In genomic region chr9:110891077-110891828, GRCm38 (mm10) we compare ENCODE assay signal across 22 mouse cellular contexts. TPM values are rescaled to one million over a fixed set of nuclear protein-coding genes. Genes with fewer than 3 reads are reported as not detected.
DNase-seq lines count a peak whose midpoint lies in the region; ATAC-seq lines count a peak whose summit lies in the region.
"Had no signal": no experiment of that assay in that cellular context is flagged by ENCODE, and none has a peak within 500 bp of the region (broad histone marks: within the 10 kb centered on the region; RNA-seq: fewer than 3 reads in every experiment).

No protein-coding gene starts in this region.

- H3K27ac ChIP-seq in midbrain, embryonic 10.5 days (replicated peaks), result 0 out of 2 replicates have a peak overlapping the region, but pooled peaks have one; percentile 4
- no peak overlapping the region for H3K27ac ChIP-seq in midbrain, embryonic 11.5 days (ENCODE audit: low read depth, low read length)
- H3K27ac ChIP-seq: hindbrain, embryonic 12.5 days; liver, embryonic 15.5 days; midbrain, embryonic 12.5 days had no signal

- no peak overlapping the region for H3K9ac ChIP-seq in midbrain, embryonic 11.5 days (ENCODE audit: low read length)
- H3K9ac ChIP-seq: hindbrain, embryonic 12.5 days; liver, embryonic 15.5 days; midbrain, embryonic 12.5 days had no signal

- peaks cover 40% of the 10 kb centered on the region for H3K27me3 ChIP-seq in midbrain, embryonic 10.5 days (ENCODE audit: low read depth, poor library complexity, severe bottlenecking)
- no peaks in the 10 kb centered on the region for H3K27me3 ChIP-seq in midbrain, embryonic 11.5 days (ENCODE audit: control insufficient read depth, insufficient read depth, low read length)
- H3K27me3 ChIP-seq: liver, embryonic 15.5 days; Patski had no signal

- no peaks in the 10 kb centered on the region for H3K36me3 ChIP-seq in midbrain, embryonic 10.5 days
- H3K36me3 ChIP-seq in midbrain, embryonic 11.5 days (ENCODE audit: control insufficient read depth, insufficient read depth, low read length), result no peaks in the 10 kb centered on the region
- H3K36me3 ChIP-seq: hindbrain, embryonic 12.5 days; liver, embryonic 15.5 days; midbrain, embryonic 12.5 days had no signal

- no peak overlapping the region for H3K4me2 ChIP-seq in midbrain, embryonic 11.5 days
- H3K4me2 ChIP-seq: heart, embryonic 11.5 days; hindbrain, embryonic 12.5 days; midbrain, embryonic 12.5 days had no signal

- H3K9me3 ChIP-seq in midbrain, embryonic 10.5 days (replicated peaks), result no peaks in the 10 kb centered on the region
- H3K9me3 ChIP-seq in midbrain, embryonic 11.5 days (ENCODE audit: control insufficient read depth, low read length), result no peaks in the 10 kb centered on the region
- H3K9me3 ChIP-seq: hindbrain, embryonic 12.5 days; liver, embryonic 15.5 days; midbrain, embryonic 12.5 days had no signal

- intact Hi-C loops in heart, postnatal 14 days (cut with DNase I), result no loop called here

- peaks cover 34% of the 10 kb centered on the region for H3K4me1 ChIP-seq in midbrain, embryonic 10.5 days
- H3K4me1 ChIP-seq in midbrain, embryonic 11.5 days (ENCODE audit: control insufficient read depth, insufficient read depth, low read length), result no peaks in the 10 kb centered on the region

- no peak overlapping the region for H3K4me3 ChIP-seq in midbrain, embryonic 10.5 days
- no peak overlapping the region for H3K4me3 ChIP-seq in midbrain, embryonic 11.5 days (ENCODE audit: low read depth, low read length)
- H3K4me3 ChIP-seq: erythroblast, embryonic 14.5 days; hindbrain, embryonic 12.5 days; liver, embryonic 15.5 days; midbrain, embryonic 12.5 days; myocyte had no signal

- ATAC-seq in midbrain, embryonic 11.5 days (ENCODE audit: low FRiP score), result no peak
- peak; percentile 24; the same call in 1 of the 2 replicates for ATAC-seq in megakaryocyte progenitor cell, adult 5-6 weeks (replicated peaks; ENCODE audit: poor library complexity)
- ATAC-seq: Patski had no signal

- 86% methylated on average over 12 of the region's 12 CpGs for WGBS in midbrain, embryonic 10.5 days
- WGBS in midbrain, embryonic 11.5 days, result 87% methylated on average over 12 of the region's 12 CpGs

- peak; percentile 39 for DNase-seq in heart, adult 8-10 months (ENCODE audit: low spot score)
- DNase-seq in heart, postnatal 14 days, result no peak
- no peak for DNase-seq in midbrain, embryonic 10.5 days (ENCODE audit: low spot score)
- no peak for DNase-seq in midbrain, embryonic 11.5 days (ENCODE audit: low spot score, missing footprints)
- DNase-seq in kidney, postnatal 10 days, result peak; percentile 63
- no peak for DNase-seq in ovary, postnatal 14 days (ENCODE audit: low spot score)
- DNase-seq in layer of hippocampus, postnatal 36 days, result no peak
- DNase-seq: cerebellum, adult 8-10 months; left cerebral cortex, postnatal 4 days; right cerebral cortex, postnatal 14 days had no signal

RNA-seq across cellular contexts. Expression of gene Tmie, which starts 11.3 kb away (rescaled TPM):
- 1 to 10 TPM; 1.1 to 2.0 (median 1.6) TPM for total RNA-seq in heart, adult 8-10 months (2022)
- 1 to 10 TPM; 1.3 to 3.2 TPM for total RNA-seq in heart, postnatal 14 days (2021)
- polyA plus RNA-seq in midbrain, embryonic 10.5 days (2016; fragmentation: Nextera tagmentation; extraction: Ambion mirVana), result 0.06 and 0.11 TPM in 2 replicates
- polyA plus RNA-seq in midbrain, embryonic 11.5 days (2014; fragmentation: Nextera tagmentation; extraction: Ambion mirVana), result 0.18 and 0.22 TPM in 2 replicates
- total RNA-seq in megakaryocyte progenitor cell, adult 5-6 weeks (2015), result not detected in 2 replicates
- not detected in 2 replicates for total RNA-seq in megakaryocyte progenitor cell, adult 5-6 weeks (2017)
- total RNA-seq in layer of hippocampus, postnatal 36 days (2021), result 1 to 10 TPM; 1.2 to 1.8 TPM
- polyA plus RNA-seq: erythroblast, embryonic 14.5 days; heart, embryonic 11.5 days had no signal

RNA-seq across cellular contexts. Expression of gene Als2cl, which starts 11.6 kb away (rescaled TPM):
- total RNA-seq in heart, adult 8-10 months (2022), result 10 to 100 TPM; 11.5 to 19.1 (median 14.7) TPM
- total RNA-seq in heart, postnatal 14 days (2021), result 10 to 100 TPM; 20.1 to 22.9 TPM
- polyA plus RNA-seq in midbrain, embryonic 10.5 days (2016; fragmentation: Nextera tagmentation; extraction: Ambion mirVana), result 0.78 and 0.83 TPM in 2 replicates
- 0.54 and 0.71 TPM in 2 replicates for polyA plus RNA-seq in midbrain, embryonic 11.5 days (2014; fragmentation: Nextera tagmentation; extraction: Ambion mirVana)
- total RNA-seq in megakaryocyte progenitor cell, adult 5-6 weeks (2015), result 0.07 and 0.44 TPM in 2 replicates
- total RNA-seq in megakaryocyte progenitor cell, adult 5-6 weeks (2017), result 0.08 and 0.20 TPM in 2 replicates
- 10 to 100 TPM in 1 of 2 experiments, 1 to 10 TPM in 1; 6.0 to 10.1 TPM for total RNA-seq in layer of hippocampus, postnatal 36 days (2021)

RNA-seq across cellular contexts. Expression of gene Fam240a, which starts 25.4 kb away (rescaled TPM):
- not detected for total RNA-seq in heart, adult 8-10 months (2022)
- total RNA-seq in heart, postnatal 14 days (2021), result not detected
- not detected in 2 replicates for polyA plus RNA-seq in midbrain, embryonic 10.5 days (2016; fragmentation: Nextera tagmentation; extraction: Ambion mirVana)
- not detected in 2 replicates for polyA plus RNA-seq in midbrain, embryonic 11.5 days (2014; fragmentation: Nextera tagmentation; extraction: Ambion mirVana)
- total RNA-seq in megakaryocyte progenitor cell, adult 5-6 weeks (2015), result not detected in 2 replicates
- not detected in 2 replicates for total RNA-seq in megakaryocyte progenitor cell, adult 5-6 weeks (2017)
- total RNA-seq in layer of hippocampus, postnatal 36 days (2021), result not detected
- total RNA-seq: adrenal gland, adult 18-20 months; layer of hippocampus, postnatal 14 days; left cerebral cortex, postnatal 4 days had no signal
- polyA plus RNA-seq: erythroblast, embryonic 14.5 days; heart, embryonic 11.5 days; hindbrain, embryonic 12.5 days; intestine, postnatal 0 days; liver, embryonic 15.5 days; midbrain, embryonic 12.5 days; myocyte; Patski had no signal

RNA-seq across cellular contexts. Expression of gene Prss50, which starts 33.5 kb away (rescaled TPM):
- total RNA-seq in heart, adult 8-10 months (2022), result not detected
- not detected for total RNA-seq in heart, postnatal 14 days (2021)
- polyA plus RNA-seq in midbrain, embryonic 10.5 days (2016; fragmentation: Nextera tagmentation; extraction: Ambion mirVana), result 0.35 and 0.85 TPM in 2 replicates
- polyA plus RNA-seq in midbrain, embryonic 11.5 days (2014; fragmentation: Nextera tagmentation; extraction: Ambion mirVana), result 0.37 TPM in 1 of 2 replicates, not detected in the other
- 2.3 and 10.4 TPM in 2 replicates for total RNA-seq in megakaryocyte progenitor cell, adult 5-6 weeks (2015)
- total RNA-seq in megakaryocyte progenitor cell, adult 5-6 weeks (2017), result 1.4 and 1.6 TPM in 2 replicates
- total RNA-seq in layer of hippocampus, postnatal 36 days (2021), result under 1 TPM; 0.40 to 0.78 TPM
- total RNA-seq: adrenal gland, adult 18-20 months; left cerebral cortex, postnatal 4 days had no signal
- polyA plus RNA-seq: hindbrain, embryonic 12.5 days; midbrain, embryonic 12.5 days had no signal

RNA-seq across cellular contexts. Expression of gene Prss46, which starts 46.9 kb away (rescaled TPM):
- total RNA-seq in heart, adult 8-10 months (2022), result not detected
- total RNA-seq in heart, postnatal 14 days (2021), result not detected
- not detected in 2 replicates for polyA plus RNA-seq in midbrain, embryonic 10.5 days (2016; fragmentation: Nextera tagmentation; extraction: Ambion mirVana)
- 0.11 TPM in 1 of 2 replicates, not detected in the other for polyA plus RNA-seq in midbrain, embryonic 11.5 days (2014; fragmentation: Nextera tagmentation; extraction: Ambion mirVana)
- total RNA-seq in megakaryocyte progenitor cell, adult 5-6 weeks (2015), result not detected in 2 replicates
- total RNA-seq in megakaryocyte progenitor cell, adult 5-6 weeks (2017), result not detected in 2 replicates
- total RNA-seq in layer of hippocampus, postnatal 36 days (2021), result not detected
- total RNA-seq: adrenal gland, adult 18-20 months; left cerebral cortex, postnatal 4 days had no signal
- polyA plus RNA-seq: erythroblast, embryonic 14.5 days; heart, embryonic 11.5 days; hindbrain, embryonic 12.5 days; intestine, postnatal 0 days; liver, embryonic 15.5 days; midbrain, embryonic 12.5 days; thymus, postnatal 0 days had no signal

Comparison
In these comparisons a context has a peak if more than half of its experiments do, and no peak if none do; other contexts are left out.
1. DNase-seq: peak in heart, adult 8-10 months (single experiment) and kidney, postnatal 10 days (single experiment); none in heart, postnatal 14 days (0 of 2), midbrain, embryonic 10.5 days (single experiment), midbrain, embryonic 11.5 days (single experiment), ovary, postnatal 14 days (single experiment) and layer of hippocampus, postnatal 36 days (0 of 2).
2. RNA of gene Als2cl, which starts 11.6 kb away (total RNA-seq): 20.1 to 22.9 TPM in heart, postnatal 14 days, 11.5 to 19.1 TPM in heart, adult 8-10 months and 6.0 to 10.1 TPM in layer of hippocampus, postnatal 36 days; 0.07 to 0.44 TPM in megakaryocyte progenitor cell, adult 5-6 weeks; every median in the first group is over 4 times any median in the second.